Mouse (Mus musculus) MEL (cell line): ENCODE measurements around the gene Ptges3l. TPM values are rescaled to one million over a fixed set of nuclear protein-coding genes. Genes with fewer than 3 reads are reported as not detected.

ENCODE experiments used
- DNase-seq: peaks from one replicate; pipeline ENCODE4 v3.0.0; 2011; ENCODE audit warnings: low read depth, low spot score
- H3K27ac ChIP-seq: 2 replicates; pipeline ENCODE4 v1.5.1; 2012; ENCODE audit warnings: low read depth, mild to moderate bottlenecking, control low read depth, low read length, moderate library complexity; ENCODE audit not compliant: control insufficient read depth
- H3K27me3 ChIP-seq, 2 experiments: fragments of 150-350 bp in 1 of 2; sonication (generic) in 1 of 2; 2 replicates each; pipeline ENCODE4 v1.6.1; 2012; ENCODE audit warnings: low read length in 2 of 2, mild to moderate bottlenecking in 2 of 2, improper control_type of control experiment in 1 of 2, moderate library complexity in 1 of 2; ENCODE audit not compliant: insufficient read depth in 2 of 2, control insufficient read depth in 1 of 2
- H3K36me3 ChIP-seq, 2 experiments: 2 replicates each; pipeline ENCODE4 v1.6.1; 2012 to 2014; ENCODE audit warnings: low read length in 2 of 2, improper control_type of control experiment in 1 of 2, inconsistent platforms in 1 of 2, mild to moderate bottlenecking in 1 of 2; ENCODE audit not compliant: insufficient read depth in 2 of 2, control insufficient read depth in 1 of 2
- H3K4me1 ChIP-seq, 2 experiments: fragments of 150-350 bp in 1 of 2; sonication (generic) in 1 of 2; 2 replicates each; pipeline ENCODE4 v1.6.1; 2012; ENCODE audit warnings: low read length in 2 of 2, improper control_type of control experiment in 1 of 2, mild to moderate bottlenecking in 1 of 2; ENCODE audit not compliant: insufficient read depth in 2 of 2, control insufficient read depth in 1 of 2
- H3K4me3 ChIP-seq, 2 experiments: fragments of 150-350 bp in 1 of 2; sonication (generic) in 1 of 2; 2 replicates each; pipeline ENCODE4 v1.5.1; 2012; ENCODE audit warnings: low read depth in 2 of 2, low read length in 2 of 2, mild to moderate bottlenecking in 2 of 2, moderate library complexity in 2 of 2, control low read depth in 1 of 2, improper control_type of control experiment in 1 of 2; ENCODE audit not compliant: control insufficient read depth in 1 of 2, insufficient read depth in 1 of 2
- H3K79me2 ChIP-seq: 2 replicates; pipeline ENCODE4 v1.6.1; 2012; ENCODE audit warnings: mild to moderate bottlenecking, low read length, moderate library complexity; ENCODE audit not compliant: control insufficient read depth, poor library complexity, insufficient read depth
- H3K9ac ChIP-seq: 2 replicates; pipeline ENCODE4 v1.6.1; 2012; ENCODE audit warnings: low read depth, mild to moderate bottlenecking, control low read depth, low read length, moderate library complexity; ENCODE audit not compliant: control insufficient read depth, poor library complexity, severe bottlenecking
- H3K9me3 ChIP-seq: fragments of 150-350 bp; sonication (generic); replicated peaks from 2 replicates; pipeline ENCODE4 v1.6.1; 2012; ENCODE audit warnings: mild to moderate bottlenecking, low read length, improper control_type of control experiment, moderate library complexity; ENCODE audit not compliant: insufficient read depth
- BHLHE40 ChIP-seq: IDR thresholded peaks from 2 replicates; pipeline ENCODE4 v1.6.1; 2012; ENCODE audit warnings: low read depth, mild to moderate bottlenecking, inconsistent platforms, low read length, improper control_type of control experiment, borderline replicate concordance
- JUND ChIP-seq: IDR thresholded peaks from 2 replicates; pipeline ENCODE4 v1.6.1; 2011; ENCODE audit warnings: low read depth, mild to moderate bottlenecking, improper control_type of control experiment, low read length
- KAT2A ChIP-seq: conservative IDR thresholded peaks from 2 replicates; pipeline ENCODE4 v1.6.1; 2012; ENCODE audit warnings: low read depth, low read length, improper control_type of control experiment, inconsistent platforms
- MEF2A ChIP-seq: IDR thresholded peaks from 2 replicates; pipeline ENCODE4 v1.6.1; 2014; ENCODE audit warnings: low read depth, mild to moderate bottlenecking, inconsistent platforms, low read length, improper control_type of control experiment; ENCODE audit not compliant: poor library complexity, insufficient replicate concordance, severe bottlenecking; ENCODE audit errors: extremely low read depth
- MXI1 ChIP-seq: IDR thresholded peaks from 2 replicates; pipeline ENCODE4 v1.6.1; 2011; ENCODE audit warnings: mild to moderate bottlenecking, low read depth, low read length, improper control_type of control experiment
- MYB ChIP-seq: IDR thresholded peaks from 2 replicates; pipeline ENCODE4 v1.6.1; 2011; ENCODE audit warnings: mild to moderate bottlenecking, low read depth, low read length, improper control_type of control experiment
- NRF1 ChIP-seq: IDR thresholded peaks from 2 replicates; pipeline ENCODE4 v1.6.1; 2014; ENCODE audit warnings: low read depth, mild to moderate bottlenecking, inconsistent platforms, low read length, improper control_type of control experiment, moderate library complexity; ENCODE audit not compliant: poor library complexity, insufficient read depth, severe bottlenecking
- POLR2A ChIP-seq, 2 experiments: IDR thresholded peaks; 2 replicates each; pipeline ENCODE4 v1.6.1; 2011 to 2012; ENCODE audit warnings: low read length in 2 of 2, mild to moderate bottlenecking in 2 of 2, control low read depth in 1 of 2, improper control_type of control experiment in 1 of 2, low read depth in 1 of 2, moderate library complexity in 1 of 2; ENCODE audit not compliant: control insufficient read depth in 1 of 2, insufficient read depth in 1 of 2, poor library complexity in 1 of 2
- RCOR1 ChIP-seq: IDR thresholded peaks from 2 replicates; pipeline ENCODE4 v1.6.1; 2012; ENCODE audit warnings: low read depth, mild to moderate bottlenecking, inconsistent platforms, low read length, improper control_type of control experiment
- SIN3A ChIP-seq: IDR thresholded peaks from 2 replicates; pipeline ENCODE4 v1.6.1; 2012; ENCODE audit warnings: low read length, improper control_type of control experiment, inconsistent platforms
- SMC3 ChIP-seq: IDR thresholded peaks from 2 replicates; pipeline ENCODE4 v1.6.1; 2011; ENCODE audit warnings: low read depth, low read length, improper control_type of control experiment
- TAL1 ChIP-seq: IDR thresholded peaks from 2 replicates; pipeline ENCODE4 v1.6.1; 2012; ENCODE audit warnings: mild to moderate bottlenecking, inconsistent platforms, low read length, moderate library complexity, mixed read lengths
- USF2 ChIP-seq, 2 experiments: IDR thresholded peaks; 2 replicates each; pipeline ENCODE4 v1.6.1; 2011 to 2012; ENCODE audit warnings: improper control_type of control experiment in 2 of 2, low read length in 2 of 2, borderline replicate concordance in 1 of 2, inconsistent platforms in 1 of 2, low read depth in 1 of 2, mild to moderate bottlenecking in 1 of 2; ENCODE audit not compliant: insufficient read depth in 1 of 2
- ZC3H11A ChIP-seq: IDR thresholded peaks from 2 replicates; pipeline ENCODE4 v1.6.1; 2012; ENCODE audit warnings: low read depth, mild to moderate bottlenecking, inconsistent platforms, low read length, improper control_type of control experiment
- ZKSCAN1 ChIP-seq: IDR thresholded peaks from 2 replicates; pipeline ENCODE4 v1.6.1; 2012; ENCODE audit warnings: low read depth, mild to moderate bottlenecking, inconsistent platforms, low read length, improper control_type of control experiment, moderate library complexity
- polyA plus RNA-seq, 2 experiments: library from polyadenylated mRNA; stranded (reverse) in 1 of 2; unstranded in 1 of 2; fragments of >175 nt in 1 of 2; fragments of >200 nt in 1 of 2; gene quantifications; 2 replicates each; pipeline versions ENCODE4 v1.2.1 to v1.2.4; 2012; ENCODE audit warnings: low replicate concordance in 2 of 2, low read depth in 1 of 2; ENCODE audit not compliant: insufficient read length in 2 of 2, insufficient read depth in 1 of 2, missing spikeins in 1 of 2
- total RNA-seq: library from RNA; depleted of rRNA; stranded (reverse); fragments of 300-350 nt; gene quantifications from 2 replicates; pipeline ENCODE4 v1.2.3, GENCODE M21; 2012; rRNA removed

Ptges3l gene
- total and polyA plus RNA-seq, 3 experiments, result 1.4 to 2.3 TPM; not detected in 1

GRCm38 (mm10) chr11:101374421-101374938 lies 50.7 kb downstream of the Ptges3l start:
- Histone ChIP-seq H3K9ac (no peak overlapping the region), H3K36me3 (no peaks in the 10 kb centered on the region), H3K27ac (no peak overlapping the region), H3K9me3 (no peaks in the 10 kb centered on the region), H3K27me3 (peaks cover 18 to 37% of the 10 kb centered on the region in 2 experiments), H3K4me3 (no peak overlapping the region), H3K79me2 (no peaks in the 10 kb centered on the region), H3K4me1 (no peaks in the 10 kb centered on the region)
- no peak for DNase-seq
- no peak for TF ChIP-seq ZKSCAN1
- TF ChIP-seq ZC3H11A, result no peak
- TF ChIP-seq JUND, result no peak
- no peak for TF ChIP-seq NRF1
- no peak for TF ChIP-seq SIN3A
- no peak for TF ChIP-seq BHLHE40
- TF ChIP-seq SMC3, result no peak
- no peak for TF ChIP-seq MXI1

- peaks cover 4 to 17% of the 10 kb centered on the region in 2 experiments; a peak in 3 of 4 replicates for H3K27me3 ChIP-seq
These were observed 55.0 kb downstream of the Ptges3l start for GRCm38 (mm10) chr11:101370141-101370540.

More at GRCm38 (mm10) chr11:101370141-101370540, 55.0 kb downstream of the Ptges3l start:
- Histone ChIP-seq H3K9ac (no peak overlapping the region), H3K79me2 (no peaks in the 10 kb centered on the region), H3K36me3 (no peaks in the 10 kb centered on the region), H3K9me3 (no peaks in the 10 kb centered on the region), H3K27ac (no peak overlapping the region), H3K4me1 (no peaks in the 10 kb centered on the region), H3K4me3 (no peak overlapping the region)
- TF ChIP-seq SMC3 (no peak), USF2 (IDR thresholded peaks at IDR 0.05; ENCODE audit: borderline replicate concordance in 1 of 2, insufficient read depth in 1 of 2, low read depth in 1 of 2, low read length in 2 of 2) (no peak), RCOR1 (no peak), TAL1 (no peak), MXI1 (no peak), POLR2A (IDR thresholded peaks at IDR 0.05; ENCODE audit: control insufficient read depth in 1 of 2, insufficient read depth in 1 of 2, low read depth in 1 of 2, low read length in 2 of 2, poor library complexity in 1 of 2) (no peak), JUND (no peak), ZC3H11A (no peak), MYB (no peak), KAT2A (no peak), MEF2A (no peak)
- no peak for DNase-seq

Other genes with a start within 250 kb of the Ptges3l start
- not detected in 2 replicates for gene Ccr10, start 249.9 kb downstream of the Ptges3l start, total RNA-seq
- gene Ccr10, start 249.9 kb downstream of the Ptges3l start, polyA plus RNA-seq, result not detected
- gene Ezh1, start 198.9 kb downstream of the Ptges3l start, total RNA-seq, result 5.0 and 6.3 TPM in 2 replicates
- 1 to 10 TPM in 1 of 2 experiments, not detected in 1; 8.4 TPM for gene Ezh1, start 198.9 kb downstream of the Ptges3l start, polyA plus RNA-seq
- 0.12 TPM in 1 of 2 replicates, not detected in the other for gene Ramp2, start 179.3 kb downstream of the Ptges3l start, total RNA-seq
- gene Ramp2, start 179.3 kb downstream of the Ptges3l start, polyA plus RNA-seq, result not detected
- gene Vps25, start 171.6 kb downstream of the Ptges3l start, total RNA-seq, result 68.4 and 75.5 TPM in 2 replicates
- gene Vps25, start 171.6 kb downstream of the Ptges3l start, polyA plus RNA-seq, result 100 to 1,000 TPM in 1 of 2 experiments, not detected in 1; 107 TPM
- gene Wnk4, start 164.8 kb downstream of the Ptges3l start, total RNA-seq, result 0.72 and 0.92 TPM in 2 replicates
- 1 to 10 TPM in 1 of 2 experiments, not detected in 1; 3.4 TPM for gene Wnk4, start 164.8 kb downstream of the Ptges3l start, polyA plus RNA-seq
- gene Cntd1, start 146.3 kb downstream of the Ptges3l start, total RNA-seq, result 2.4 TPM in 2 replicates
- gene Cntd1, start 146.3 kb downstream of the Ptges3l start, polyA plus RNA-seq, result under 1 TPM in 1 of 2 experiments, not detected in 1; 0.84 TPM
- gene Coa3, start 146.2 kb downstream of the Ptges3l start, total RNA-seq, result 294 and 325 TPM in 2 replicates
- gene Coa3, start 146.2 kb downstream of the Ptges3l start, polyA plus RNA-seq, result 100 to 1,000 TPM in 1 of 2 experiments, not detected in 1; 120 TPM
- 167 and 181 TPM in 2 replicates for gene Becn1, start 123.0 kb downstream of the Ptges3l start, total RNA-seq
- gene Becn1, start 123.0 kb downstream of the Ptges3l start, polyA plus RNA-seq, result 100 to 1,000 TPM in 1 of 2 experiments, not detected in 1; 122 TPM
- 129 and 139 TPM in 2 replicates for gene Psme3, start 109.1 kb downstream of the Ptges3l start, total RNA-seq
- 100 to 1,000 TPM; 369 to 446 TPM for gene Psme3, start 109.1 kb downstream of the Ptges3l start, polyA plus RNA-seq
- 9.1 and 12.1 TPM in 2 replicates for gene Aoc2, start 100.3 kb downstream of the Ptges3l start, total RNA-seq
- gene Aoc2, start 100.3 kb downstream of the Ptges3l start, polyA plus RNA-seq, result 10 to 100 TPM in 1 of 2 experiments, not detected in 1; 21.1 TPM
- 0.62 and 0.69 TPM in 2 replicates for gene Aoc3, start 94.7 kb downstream of the Ptges3l start, total RNA-seq
- gene Aoc3, start 94.7 kb downstream of the Ptges3l start, polyA plus RNA-seq, result 1 to 10 TPM in 1 of 2 experiments, not detected in 1; 2.2 TPM
- gene G6pc, start 57.8 kb downstream of the Ptges3l start, total RNA-seq, result not detected in 2 replicates
- not detected for gene G6pc, start 57.8 kb downstream of the Ptges3l start, polyA plus RNA-seq
- gene Aarsd1, start 7.7 kb downstream of the Ptges3l start, total RNA-seq, result 133 TPM in 2 replicates
- 100 to 1,000 TPM in 1 of 2 experiments, 10 to 100 TPM in 1; 80.5 to 371 TPM for gene Aarsd1, start 7.7 kb downstream of the Ptges3l start, polyA plus RNA-seq
- 6.8 and 7.4 TPM in 2 replicates for gene Gm27029, start 537 bp downstream of the Ptges3l start, total RNA-seq
- 1 to 10 TPM in 1 of 2 experiments, not detected in 1; 4.2 TPM for gene Gm27029, start 537 bp downstream of the Ptges3l start, polyA plus RNA-seq
- 8.5 and 9.2 TPM in 2 replicates for gene Rundc1, start 248 bp downstream of the Ptges3l start, total RNA-seq
- 10 to 100 TPM in 1 of 2 experiments, not detected in 1; 13.1 TPM for gene Rundc1, start 248 bp downstream of the Ptges3l start, polyA plus RNA-seq
- gene Rpl27, start 17.0 kb upstream of the Ptges3l start, total RNA-seq, result 2,405 and 2,621 TPM in 2 replicates
- gene Rpl27, start 17.0 kb upstream of the Ptges3l start, polyA plus RNA-seq, result 100 to 1,000 TPM in 1 of 2 experiments, not detected in 1; 595 TPM
- gene Ifi35, start 23.1 kb upstream of the Ptges3l start, total RNA-seq, result 37.5 and 64.4 TPM in 2 replicates
- 100 to 1,000 TPM in 1 of 2 experiments, 10 to 100 TPM in 1; 35.5 to 146 TPM for gene Ifi35, start 23.1 kb upstream of the Ptges3l start, polyA plus RNA-seq
- 4.2 and 6.4 TPM in 2 replicates for gene Rnd2, start 39.7 kb upstream of the Ptges3l start, total RNA-seq
- 10 to 100 TPM in 1 of 2 experiments, not detected in 1; 18.6 TPM for gene Rnd2, start 39.7 kb upstream of the Ptges3l start, polyA plus RNA-seq
- 43.9 and 49.5 TPM in 2 replicates for gene Vat1, start 40.9 kb upstream of the Ptges3l start, total RNA-seq
- 100 to 1,000 TPM in 1 of 2 experiments, not detected in 1; 125 TPM for gene Vat1, start 40.9 kb upstream of the Ptges3l start, polyA plus RNA-seq
- gene Brca1, start 126.6 kb upstream of the Ptges3l start, total RNA-seq, result 35.3 and 37.1 TPM in 2 replicates
- 1,000 to 10,000 TPM in 1 of 2 experiments, 10 to 100 TPM in 1; 25.7 to 1,155 TPM for gene Brca1, start 126.6 kb upstream of the Ptges3l start, polyA plus RNA-seq
- gene Nbr1, start 126.8 kb upstream of the Ptges3l start, total RNA-seq, result 38.6 and 39.4 TPM in 2 replicates
- gene Nbr1, start 126.8 kb upstream of the Ptges3l start, polyA plus RNA-seq, result 10 to 100 TPM in 1 of 2 experiments, not detected in 1; 52.3 TPM
- gene Tmem106a, start 156.9 kb upstream of the Ptges3l start, total RNA-seq, result 0.23 and 0.36 TPM in 2 replicates
- gene Tmem106a, start 156.9 kb upstream of the Ptges3l start, polyA plus RNA-seq, result under 1 TPM in 1 of 2 experiments, not detected in 1; 0.81 TPM
- gene Gm11634, start 173.9 kb upstream of the Ptges3l start, total RNA-seq, result not detected in 2 replicates
- not detected for gene Gm11634, start 173.9 kb upstream of the Ptges3l start, polyA plus RNA-seq
- gene Rdm1, start 201.9 kb upstream of the Ptges3l start, total RNA-seq, result 6.5 and 6.7 TPM in 2 replicates
- 1 to 10 TPM in 1 of 2 experiments, not detected in 1; 6.8 TPM for gene Rdm1, start 201.9 kb upstream of the Ptges3l start, polyA plus RNA-seq
- 0.23 and 0.33 TPM in 2 replicates for gene Arl4d, start 240.2 kb upstream of the Ptges3l start, total RNA-seq
- gene Arl4d, start 240.2 kb upstream of the Ptges3l start, polyA plus RNA-seq, result under 1 TPM in 1 of 2 experiments, not detected in 1; 0.17 TPM